Mouse (Mus musculus): Measurements from ENCODE around the gene Fam120b. TPM values are rescaled to one million over a fixed set of nuclear protein-coding genes. Genes with fewer than 3 reads are reported as not detected.

The Fam120b gene
- 10 to 100 TPM; 42.3 to 45.1 TPM for total RNA-seq (2021)

DNA sequence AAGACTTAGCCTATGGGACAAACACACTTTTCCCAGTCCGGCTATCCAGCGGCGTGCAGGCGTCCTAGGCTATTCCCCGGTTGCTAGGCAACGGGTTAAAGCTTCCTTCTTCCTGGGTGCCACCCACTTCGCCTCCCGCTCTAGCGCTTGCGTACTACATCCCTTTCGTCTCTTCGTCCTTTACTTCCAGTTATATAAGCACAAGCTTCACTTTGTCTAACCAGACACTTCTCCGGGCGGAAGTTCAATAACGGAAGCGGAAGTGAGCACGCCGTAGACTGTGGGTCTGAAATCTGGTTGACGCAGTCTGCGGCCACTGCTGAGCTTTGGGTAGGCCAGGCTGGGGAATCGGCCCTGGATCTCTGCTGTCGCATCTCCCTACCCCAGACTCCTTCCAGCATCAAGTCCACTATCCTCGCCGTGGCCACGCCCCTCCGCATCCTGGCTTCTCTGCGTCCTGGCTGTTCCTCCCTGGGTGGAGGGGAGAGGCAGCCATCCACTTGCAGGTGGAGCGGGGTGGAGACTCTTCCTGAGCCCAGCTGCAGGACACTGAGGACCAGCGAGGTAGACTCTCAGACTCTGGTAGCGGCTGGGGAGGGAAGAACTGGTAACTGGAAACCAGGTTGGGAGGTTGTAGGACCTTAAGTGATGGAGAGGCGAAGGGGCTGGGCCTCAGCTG, at the start of gene Fam120b:
TSS of gene Fam120b (plus strand) at position 206 of the 679 bp plus-strand sequence.
- peak; percentile 58 to 70 for DNase-seq (ENCODE audit: extremely low spot score in 1 of 2, low spot score in 1 of 2)

DNA sequence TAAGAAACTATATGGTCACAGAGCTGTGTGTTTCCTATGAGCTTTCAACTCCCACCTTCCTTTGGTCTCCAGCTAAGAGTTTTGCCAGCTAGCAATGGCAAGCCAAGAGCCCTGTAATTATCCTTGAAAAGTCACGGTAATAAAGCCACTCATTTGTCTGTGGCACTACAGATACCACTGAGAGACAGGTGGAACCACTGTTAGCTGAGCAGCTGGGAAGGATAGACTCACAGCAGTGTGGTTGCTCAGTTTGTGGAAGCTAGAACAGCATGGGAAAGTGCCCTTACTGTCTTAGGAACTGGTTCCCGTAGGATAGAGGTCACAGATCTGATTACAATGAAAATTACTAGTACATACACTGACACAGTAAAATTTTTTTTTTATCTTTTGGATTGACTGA, 45.9 kb upstream of the Fam120b start:
- DNase-seq (ENCODE audit: extremely low spot score in 1 of 2, low spot score in 1 of 2), result no peak

DNA sequence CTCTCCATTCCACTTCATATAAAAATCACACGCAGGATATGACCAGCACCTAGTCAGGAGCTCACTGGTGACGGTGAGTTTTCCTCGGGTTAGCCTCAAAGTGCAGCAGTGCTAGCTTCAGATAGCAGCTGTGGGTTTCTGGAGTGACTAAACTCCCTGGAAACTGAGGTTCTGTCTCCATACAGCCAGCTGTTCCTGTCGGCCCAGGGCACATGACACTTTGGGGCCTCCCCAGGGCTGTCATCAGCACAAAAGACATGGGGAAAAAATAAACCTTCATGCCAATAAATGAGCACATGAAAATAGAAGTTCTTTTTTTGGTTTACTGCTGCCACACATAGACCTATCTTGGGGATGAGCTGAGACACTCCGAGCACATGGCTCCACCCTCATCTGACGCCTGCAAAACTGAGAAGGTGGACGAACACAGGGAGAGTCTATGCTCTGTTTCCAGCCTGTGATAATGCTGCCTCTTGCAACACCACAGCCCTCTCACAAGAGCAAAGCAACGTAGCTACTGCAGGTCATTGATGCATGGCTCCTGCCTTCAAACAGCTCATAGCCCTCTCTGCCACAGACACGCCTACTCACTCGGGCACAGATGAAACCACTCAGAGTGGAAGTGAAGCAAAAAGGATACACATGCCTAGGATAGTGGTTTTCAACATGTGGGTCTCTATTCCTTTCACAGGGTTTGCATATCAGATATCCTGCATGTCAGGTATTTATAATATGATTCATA, 43.0 kb upstream of the Fam120b start:
- no peak for DNase-seq (ENCODE audit: extremely low spot score in 1 of 2, low spot score in 1 of 2)

DNA sequence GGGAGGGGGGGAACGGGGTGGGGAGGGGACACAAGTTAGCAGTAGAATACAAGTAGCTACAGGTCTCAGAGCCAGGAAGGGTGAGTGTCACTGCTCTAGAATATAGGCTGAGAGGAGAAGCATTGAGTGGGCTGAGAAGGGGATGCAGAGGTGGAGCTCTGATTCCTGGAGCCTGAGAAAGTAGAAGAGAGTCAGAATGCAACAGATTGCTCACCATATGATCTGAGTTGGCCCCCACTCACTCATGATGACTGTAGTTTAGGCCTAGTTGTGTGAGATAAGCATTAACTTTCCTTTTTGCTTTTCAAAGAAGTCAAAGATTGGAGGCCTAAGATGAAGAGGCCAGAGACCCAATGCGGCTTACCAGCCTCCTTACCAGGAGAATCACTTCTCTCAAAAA, 42.0 kb upstream of the Fam120b start:
- no peak for DNase-seq (ENCODE audit: extremely low spot score in 1 of 2, low spot score in 1 of 2)

DNA sequence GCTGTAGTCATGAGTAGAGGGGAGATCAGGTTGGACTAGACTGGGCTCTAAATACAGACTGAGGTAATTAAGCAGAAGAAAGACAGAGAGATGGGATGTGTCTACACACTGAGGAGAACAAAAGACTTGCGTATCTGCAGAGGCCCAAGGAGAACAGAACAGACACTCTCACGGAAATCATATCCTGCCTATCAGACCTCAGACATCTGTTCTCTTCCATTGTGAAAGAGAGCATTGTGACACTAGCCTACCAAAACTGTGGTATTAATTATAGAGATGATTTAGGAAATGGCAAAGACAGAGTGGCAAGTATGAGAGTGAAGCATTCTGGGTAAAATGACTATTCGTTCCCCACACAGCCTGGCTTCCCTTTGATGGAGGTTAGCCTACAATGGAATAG, 40.9 kb upstream of the Fam120b start:
- DNase-seq (ENCODE audit: extremely low spot score in 1 of 2, low spot score in 1 of 2), result no peak

DNA sequence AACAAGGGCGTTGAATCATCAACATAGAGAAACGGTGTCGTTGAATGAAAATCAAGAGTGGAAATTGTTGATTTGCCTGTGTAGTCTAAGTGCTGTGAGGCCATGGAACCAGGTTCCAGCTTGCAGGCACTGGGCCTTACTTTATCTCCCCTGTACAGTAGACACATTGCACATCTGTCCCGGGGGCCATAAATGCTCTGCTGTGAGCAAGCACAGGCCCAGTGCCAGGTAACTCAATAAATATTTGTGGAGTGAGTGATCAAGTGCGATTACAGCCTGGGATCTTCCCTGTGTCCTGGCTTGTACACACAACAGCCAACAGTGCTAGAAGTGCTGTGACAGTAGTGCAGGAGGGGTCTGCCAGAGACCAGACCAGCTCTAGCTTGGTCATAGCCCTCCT, 39.5 kb upstream of the Fam120b start:
- DNase-seq (ENCODE audit: extremely low spot score in 1 of 2, low spot score in 1 of 2), result no peak

DNA sequence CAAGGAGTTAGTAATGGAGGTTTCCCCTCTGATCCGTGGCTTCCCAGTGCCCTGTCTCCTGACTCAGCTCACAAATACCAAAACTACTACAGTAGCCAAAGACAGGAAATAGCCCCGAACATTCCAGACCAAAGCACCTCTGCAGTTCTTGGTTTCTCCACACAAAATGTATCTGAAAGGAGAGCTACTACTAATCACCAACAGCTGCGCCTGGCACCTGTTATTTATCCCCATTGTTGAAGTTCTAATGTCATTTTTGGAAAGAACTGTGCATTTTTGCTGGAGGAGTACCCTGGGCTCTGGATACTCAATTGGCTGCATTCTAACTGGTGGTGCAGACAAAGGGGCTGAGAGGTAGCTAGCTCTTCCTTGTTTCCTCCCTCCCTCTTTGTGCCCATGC, 38.9 kb upstream of the Fam120b start:
- DNase-seq (ENCODE audit: extremely low spot score in 1 of 2, low spot score in 1 of 2), result no peak

DNA sequence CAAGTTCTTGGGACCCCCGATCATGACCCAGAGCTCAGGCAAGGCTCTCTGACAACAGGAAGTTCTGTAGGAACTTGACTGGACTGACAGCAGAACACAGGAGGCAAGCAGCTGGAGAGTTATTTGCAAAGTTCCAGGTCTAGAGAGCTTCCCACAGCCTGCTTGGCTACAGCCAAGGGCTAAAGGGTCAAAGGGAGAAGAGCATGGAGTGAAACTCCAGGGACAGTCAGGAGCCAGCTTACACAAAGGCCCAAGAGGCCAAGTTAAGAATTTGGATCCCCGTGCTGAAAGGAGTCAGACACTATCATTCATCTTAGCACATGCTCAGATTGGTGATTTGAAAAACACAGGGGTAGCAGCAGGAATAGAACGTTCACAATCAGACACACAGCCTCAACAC, 32.3 kb upstream of the Fam120b start:
- DNase-seq (ENCODE audit: extremely low spot score in 1 of 2, low spot score in 1 of 2), result no peak

DNA sequence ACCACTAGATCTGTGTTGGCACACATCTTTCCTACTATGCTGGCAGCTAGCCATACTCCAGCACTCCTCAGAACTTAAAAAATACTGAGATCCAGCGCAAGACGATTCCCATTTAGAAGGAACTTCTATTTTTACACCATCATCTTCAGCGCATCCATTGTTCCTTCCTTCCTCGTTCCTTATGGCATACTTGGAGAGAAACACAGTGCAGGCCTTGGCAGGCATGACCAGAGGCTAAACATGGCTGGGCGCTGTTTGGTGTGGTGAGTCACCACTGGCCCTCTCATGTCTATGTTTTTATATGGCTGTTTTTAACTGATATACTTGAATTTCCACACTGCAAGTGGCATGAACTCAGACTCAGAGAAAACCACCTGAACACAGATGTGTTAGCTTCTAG, 30.4 kb upstream of the Fam120b start:
- DNase-seq (ENCODE audit: extremely low spot score in 1 of 2, low spot score in 1 of 2), result no peak

DNA sequence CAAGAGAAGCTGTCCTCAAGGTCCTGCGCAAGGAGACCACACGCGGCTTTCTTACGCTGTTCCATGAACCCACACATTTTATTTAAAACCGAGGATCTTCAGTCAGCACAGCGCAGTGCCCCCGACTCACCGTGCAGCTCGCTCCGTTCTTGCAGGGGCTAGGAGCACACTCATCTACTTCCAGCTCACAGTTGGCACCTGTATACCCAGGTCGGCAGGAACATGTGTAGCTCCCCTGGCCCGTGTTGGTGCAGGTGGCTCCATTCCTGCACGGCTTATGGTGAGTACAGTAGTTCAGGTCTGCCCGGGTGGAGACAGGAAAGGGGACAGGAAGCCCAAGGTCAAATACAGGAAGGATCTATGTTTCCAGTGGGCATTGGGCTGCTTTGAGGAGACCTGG, 25.6 kb upstream of the Fam120b start:
- DNase-seq (ENCODE audit: extremely low spot score in 1 of 2, low spot score in 1 of 2), result no peak

DNA sequence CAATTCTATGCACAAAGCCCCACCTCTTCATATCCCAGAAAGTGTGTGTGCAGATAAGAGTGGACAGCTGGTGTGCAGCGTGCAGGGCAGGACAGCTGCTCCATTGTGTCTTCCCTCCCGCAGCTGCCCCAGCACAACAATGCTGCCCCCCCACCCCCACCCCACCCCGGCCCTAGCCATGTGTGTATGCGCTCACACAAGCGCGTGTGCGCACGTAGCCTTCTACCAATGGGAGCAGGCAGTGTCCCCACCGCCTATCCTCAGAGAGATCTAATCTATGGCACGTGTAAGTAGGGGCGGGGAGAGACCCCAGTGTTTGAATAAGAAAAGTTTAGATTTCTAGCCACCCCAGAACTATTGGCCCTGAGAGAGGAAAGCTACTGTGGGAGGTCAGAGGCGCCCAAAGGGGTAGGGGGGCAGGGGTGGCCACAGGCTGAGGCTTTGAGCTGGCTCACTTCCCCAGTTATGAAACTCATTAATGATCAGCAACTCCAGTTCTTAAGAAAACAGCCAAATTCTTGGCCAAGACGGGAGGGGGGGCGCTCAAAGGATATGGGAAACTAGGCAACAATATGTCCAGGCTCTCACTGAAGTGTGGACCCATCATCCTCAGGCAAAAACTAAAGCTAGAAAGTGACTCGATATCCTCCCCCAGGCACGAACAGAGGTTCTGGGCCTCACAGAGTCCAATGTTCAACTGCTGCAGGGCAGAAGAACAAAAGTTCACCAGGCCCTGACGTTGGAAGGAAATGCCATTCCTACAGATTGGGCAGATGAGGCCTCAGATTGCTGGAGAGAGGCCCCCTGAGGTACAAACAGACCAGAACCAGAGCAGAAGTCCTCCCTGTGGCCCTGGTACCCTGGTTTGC, 23.8 kb upstream of the Fam120b start:
- no peak for DNase-seq (ENCODE audit: extremely low spot score in 1 of 2, low spot score in 1 of 2)

DNA sequence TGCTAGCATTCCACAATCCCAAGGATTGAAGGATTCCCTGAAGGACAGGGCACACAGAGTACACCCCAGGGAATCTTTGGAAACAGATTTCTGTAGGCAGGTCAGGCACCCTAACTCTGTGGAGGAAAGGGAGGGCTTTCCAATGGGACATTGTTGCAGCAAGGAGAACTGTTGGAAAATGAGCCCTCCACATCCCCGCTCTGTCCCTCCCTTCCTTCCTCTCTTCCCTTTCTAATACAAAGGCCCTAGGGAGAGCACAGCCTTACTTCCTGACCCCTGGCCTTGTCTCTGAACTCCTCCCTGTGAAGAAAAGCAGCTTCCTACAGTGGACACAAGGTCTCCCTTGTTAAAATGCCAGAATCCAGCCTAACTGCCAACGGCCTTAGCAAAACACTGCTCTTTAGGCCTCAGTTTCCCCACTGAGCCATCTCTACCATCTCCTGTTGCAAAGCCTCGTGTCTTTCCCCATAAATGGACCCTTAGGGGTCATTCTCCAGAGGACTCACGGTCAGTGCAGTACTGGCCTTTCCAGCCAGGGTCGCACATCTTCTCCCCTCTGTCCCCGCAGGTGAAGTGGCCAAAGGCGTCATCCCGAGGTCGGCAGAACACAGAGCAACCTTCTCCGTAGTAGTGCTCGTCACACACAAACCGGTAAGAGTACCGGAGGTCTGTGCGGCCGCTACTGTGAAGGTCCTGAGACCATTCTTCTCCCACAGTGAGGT, 22.9 kb upstream of the Fam120b start:
- no peak for DNase-seq (ENCODE audit: extremely low spot score in 1 of 2, low spot score in 1 of 2)

DNA sequence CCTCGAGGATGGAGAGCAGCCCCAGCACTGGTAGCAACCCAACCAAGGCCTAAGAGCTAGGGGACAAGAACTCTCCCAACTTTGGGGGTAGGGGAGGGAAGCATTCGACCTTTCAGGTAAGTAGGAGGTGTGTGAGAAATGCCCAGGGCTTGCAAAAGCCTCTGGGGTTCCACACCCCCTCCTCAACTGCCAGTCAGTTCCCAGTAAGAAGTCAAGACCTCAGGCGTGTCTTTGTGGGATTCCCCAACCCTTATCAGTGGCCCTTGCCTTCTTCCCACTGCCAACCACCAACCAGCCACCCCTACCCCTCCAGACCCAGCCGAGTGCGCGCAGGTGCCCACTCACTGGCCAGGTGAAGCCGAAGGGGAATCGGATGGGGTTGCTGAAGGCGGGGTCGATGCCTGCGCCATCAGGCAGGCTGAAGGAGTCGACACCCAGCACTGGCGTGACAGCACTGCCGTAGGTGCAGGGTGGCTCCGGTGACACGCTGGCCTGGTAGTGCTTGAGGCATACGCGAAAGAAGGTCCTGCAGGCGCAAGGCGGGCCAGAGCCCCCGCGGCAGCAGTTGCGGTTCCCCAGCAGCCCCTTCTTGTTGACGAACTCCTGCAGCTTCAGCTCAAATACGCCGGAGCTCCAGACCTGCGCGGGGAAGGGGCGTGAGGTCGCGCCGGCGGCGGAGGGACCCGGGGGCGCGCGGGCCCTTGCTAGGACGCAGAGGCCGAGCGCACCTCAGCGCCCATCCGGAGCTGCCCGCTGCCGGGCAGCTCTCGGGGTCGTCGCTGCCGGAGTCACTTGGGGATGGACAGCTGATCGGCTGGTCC, 21.5 kb upstream of the Fam120b start:
- DNase-seq (ENCODE audit: extremely low spot score in 1 of 2, low spot score in 1 of 2), result no peak

DNA sequence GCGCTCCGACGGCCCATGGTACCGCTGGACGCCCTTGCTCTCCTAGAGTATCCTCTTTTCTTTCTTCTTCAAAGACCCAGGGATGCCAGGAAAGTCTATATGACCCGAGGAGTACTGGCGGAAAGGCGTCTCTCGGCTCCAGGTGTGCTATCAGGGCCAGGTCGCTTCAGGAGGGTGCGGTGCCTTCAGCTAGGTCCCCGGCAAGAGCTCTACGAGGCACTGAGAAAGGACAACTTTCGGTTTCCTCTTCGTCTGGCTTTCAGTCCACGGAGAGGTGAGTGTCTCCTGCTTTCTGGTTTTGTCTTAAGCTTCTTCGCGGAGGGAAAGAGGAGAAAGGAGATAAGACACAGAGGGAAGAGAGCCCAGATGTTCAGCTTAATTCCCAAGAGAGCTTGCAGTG, 20.8 kb upstream of the Fam120b start:
- DNase-seq (ENCODE audit: extremely low spot score in 1 of 2, low spot score in 1 of 2), result no peak

DNA sequence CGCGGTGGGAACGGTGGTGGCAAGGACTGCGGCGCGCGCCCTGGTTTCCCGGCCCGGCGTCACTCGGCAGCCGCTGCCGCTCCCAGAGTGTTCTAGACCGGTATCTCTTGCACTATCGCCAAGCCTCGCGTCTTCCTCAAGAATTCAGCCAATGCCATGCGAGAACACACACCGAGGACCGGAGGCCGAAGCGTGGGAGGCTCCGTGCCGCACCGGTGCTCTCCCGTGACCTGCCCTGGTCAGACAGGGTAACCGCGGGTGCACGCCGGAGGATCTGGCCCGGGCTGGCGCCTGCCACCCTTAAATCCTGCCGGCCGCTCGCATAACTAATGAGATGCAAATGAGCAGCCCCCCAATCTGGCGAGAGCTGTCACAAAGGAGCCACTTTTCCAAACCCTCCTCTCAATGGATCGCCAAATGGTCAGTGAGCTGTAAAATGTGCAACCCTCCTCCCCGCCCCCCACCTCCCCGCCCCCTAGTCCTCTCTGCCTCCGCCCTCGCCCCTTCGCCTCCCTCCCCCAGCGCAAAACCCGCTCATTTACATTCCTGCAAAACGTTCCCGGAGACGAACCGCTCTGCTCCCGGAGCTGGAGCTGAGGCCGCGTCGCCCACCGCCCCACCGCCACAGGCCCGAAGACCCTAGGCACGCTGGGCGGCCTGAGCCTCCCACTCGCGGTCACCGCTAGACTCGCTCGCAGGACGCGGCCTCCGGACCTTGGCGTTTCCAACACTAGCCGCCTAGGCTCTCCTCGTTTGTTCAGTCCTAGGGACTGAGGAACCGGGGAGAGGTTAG, 20.1 kb upstream of the Fam120b start:
- DNase-seq (ENCODE audit: extremely low spot score in 1 of 2, low spot score in 1 of 2), result peak; percentile 50 to 58

DNA sequence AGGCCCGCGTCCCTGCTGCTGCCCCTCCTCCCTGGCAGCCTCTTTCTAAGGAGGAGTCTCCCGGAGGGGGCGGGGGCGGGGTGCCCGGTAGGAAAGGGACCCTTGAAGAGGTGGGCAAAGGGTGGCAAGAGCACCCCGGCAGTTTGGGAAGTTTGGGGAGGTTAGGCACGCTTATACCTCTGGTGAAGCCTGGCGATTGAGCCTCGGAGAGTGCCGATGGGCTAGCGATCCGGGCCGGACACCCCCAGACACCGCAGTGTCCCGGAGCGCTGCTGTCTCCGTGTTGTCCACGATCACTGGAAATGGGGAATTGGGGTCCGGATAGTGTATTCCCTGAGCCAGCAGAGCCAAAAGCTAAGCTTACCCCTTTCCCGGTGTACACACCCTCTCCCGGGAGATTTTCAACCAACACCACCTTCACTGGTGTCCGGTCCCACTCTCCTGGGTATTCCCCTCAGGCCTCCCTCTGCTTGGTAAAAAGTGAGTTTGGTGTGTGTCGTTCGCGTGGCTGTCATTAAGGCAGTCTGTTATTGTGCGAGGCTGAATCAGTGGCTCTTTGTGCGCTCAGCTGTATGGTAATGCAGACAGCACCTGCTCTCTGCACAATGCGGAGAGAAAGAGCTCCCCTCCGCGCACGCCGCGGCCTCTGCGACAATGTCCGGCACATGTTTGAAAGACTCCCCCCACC, 19.4 kb upstream of the Fam120b start, which contains the start of gene Dll1:
TSS of gene Dll1 (minus strand) at position 379 of the 688 bp plus-strand sequence.
- DNase-seq (ENCODE audit: extremely low spot score in 1 of 2, low spot score in 1 of 2), result peak in 1 of 2 experiments; percentile 47

DNA sequence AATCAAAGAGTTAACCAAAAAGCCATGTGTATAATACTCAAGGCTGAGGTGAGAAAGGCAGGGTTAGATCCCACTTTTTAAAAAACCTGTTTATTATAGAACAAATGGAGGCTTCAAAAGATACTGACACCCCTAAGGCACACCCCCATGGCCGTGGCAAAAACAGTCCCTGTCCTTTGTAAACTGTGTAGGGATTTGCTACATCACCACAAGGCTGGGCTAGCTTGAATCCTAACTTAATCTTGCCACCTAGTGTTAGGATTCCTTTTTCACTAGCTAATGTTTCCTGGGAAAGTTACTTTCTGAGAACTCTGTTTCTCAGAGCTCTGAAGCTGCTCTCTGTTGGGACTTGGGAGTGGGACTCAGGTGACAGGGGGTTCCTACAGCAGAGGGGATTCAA, 18.1 kb upstream of the Fam120b start:
- DNase-seq (ENCODE audit: extremely low spot score in 1 of 2, low spot score in 1 of 2), result no peak

DNA sequence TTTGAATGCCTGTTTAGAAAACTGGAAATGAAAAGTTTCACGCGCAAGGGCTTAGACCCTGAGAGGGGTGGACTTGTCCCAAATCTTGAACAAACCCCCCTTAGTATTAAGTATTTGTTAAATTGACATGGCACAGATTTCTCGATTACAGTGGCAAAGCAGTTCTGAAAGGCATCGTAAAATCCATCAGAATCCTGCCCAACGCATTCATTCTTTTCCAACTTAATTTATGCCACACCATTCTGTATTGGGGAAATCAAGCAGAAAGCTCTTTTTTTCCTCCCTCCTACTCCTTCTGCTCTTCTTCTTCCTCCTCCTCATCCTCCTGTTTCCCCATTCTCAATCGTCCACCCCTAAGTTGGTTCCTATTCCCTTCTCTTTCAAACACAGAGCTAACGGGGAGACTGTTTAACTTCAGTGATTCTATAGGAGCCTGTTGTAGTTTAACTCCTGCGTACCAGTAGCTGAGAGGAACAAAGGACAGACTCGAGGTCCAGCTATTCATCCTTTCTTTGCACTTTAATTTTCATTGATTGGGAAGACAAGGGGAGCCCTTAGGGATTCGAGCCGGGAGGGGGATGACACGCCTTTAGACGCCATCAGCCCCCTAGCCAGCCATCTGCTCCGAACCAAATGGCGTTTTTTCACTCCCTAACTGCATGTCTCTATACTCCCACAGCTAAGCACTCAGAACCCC, 17.4 kb upstream of the Fam120b start:
- no peak for DNase-seq (ENCODE audit: extremely low spot score in 1 of 2, low spot score in 1 of 2)

Measured in layer of hippocampus, postnatal 25 days (tissue).